Mouse (Mus musculus) myocyte (in vitro differentiated cells): ENCODE measurements at regions not wholly inside any gene's neighbourhood (a gene's known extent, or its start where the extent isn't known, plus 50 kb on each side); places are given as distances from the start of the nearest gene placed in this dataset.

ENCODE experiments used
- H3K27me3 ChIP-seq: one replicate; pipeline ENCODE4 v1.6.1; 2011; ENCODE audit not compliant: control insufficient read depth, insufficient read depth, insufficient read length
- H3K36me3 ChIP-seq: one replicate; pipeline ENCODE4 v1.6.1; 2011; ENCODE audit not compliant: control insufficient read depth, insufficient read depth
- H3K4me2 ChIP-seq: one replicate; pipeline ENCODE4 v1.6.1; 2011; ENCODE audit warnings: low read depth, control low read depth
- H3K4me3 ChIP-seq: one replicate; pipeline ENCODE4 v1.5.1; 2011; ENCODE audit warnings: mild to moderate bottlenecking, control low read depth, moderate library complexity
- H3K79me2 ChIP-seq: one replicate; pipeline ENCODE4 v1.6.1; 2011; ENCODE audit not compliant: control insufficient read depth, insufficient read depth
- H3ac ChIP-seq: one replicate; pipeline ENCODE4 v1.6.1; 2011; ENCODE audit not compliant: control insufficient read depth, insufficient read length
- CEBPB ChIP-seq: IDR thresholded peaks from 2 replicates; pipeline ENCODE4 v1.6.1; 2011; ENCODE audit warnings: mild to moderate bottlenecking, moderate library complexity; ENCODE audit not compliant: poor library complexity, insufficient read depth, severe bottlenecking
- E2F4 ChIP-seq: IDR thresholded peaks from one replicate; pipeline ENCODE4 v1.6.1; 2011; ENCODE audit warnings: mild to moderate bottlenecking, control low read depth, moderate library complexity; ENCODE audit not compliant: insufficient read depth
- MAX ChIP-seq: IDR thresholded peaks from one replicate; pipeline ENCODE4 v1.6.1; 2011; ENCODE audit warnings: low read depth, mild to moderate bottlenecking, control low read depth
- MYOD1 ChIP-seq, 3 experiments: IDR thresholded peaks; one replicate each; pipeline ENCODE4 v1.6.1; 2011; ENCODE audit warnings: control low read depth in 2 of 3, low read depth in 2 of 3, mild to moderate bottlenecking in 2 of 3, moderate library complexity in 1 of 3; ENCODE audit not compliant: insufficient read length in 2 of 3, control insufficient read depth in 1 of 3
- MYOG ChIP-seq, 3 experiments: IDR thresholded peaks; one replicate each; pipeline ENCODE4 v1.6.1; 2011; ENCODE audit warnings: control low read depth in 2 of 3, low read depth in 2 of 3, mild to moderate bottlenecking in 2 of 3; ENCODE audit not compliant: insufficient read length in 2 of 3, control insufficient read depth in 1 of 3, insufficient read depth in 1 of 3
- POLR2A ChIP-seq: IDR thresholded peaks from one replicate; pipeline ENCODE4 v1.6.1; 2011; ENCODE audit warnings: low read depth, mild to moderate bottlenecking, control low read depth, moderate library complexity; ENCODE audit not compliant: insufficient read length
- POLR2AphosphoS2 ChIP-seq: IDR thresholded peaks from one replicate; pipeline ENCODE4 v1.6.1; 2011; ENCODE audit warnings: low read depth, control low read depth; ENCODE audit not compliant: insufficient read length
- REST ChIP-seq: IDR thresholded peaks from one replicate; pipeline ENCODE4 v1.6.1; 2011; ENCODE audit warnings: mild to moderate bottlenecking, control low read depth, moderate library complexity; ENCODE audit not compliant: insufficient read depth, insufficient read length
- SRF ChIP-seq: IDR thresholded peaks from one replicate; pipeline ENCODE4 v1.6.1; 2011; ENCODE audit warnings: low read depth; ENCODE audit not compliant: control insufficient read depth, insufficient read length
- TCF12 ChIP-seq: IDR thresholded peaks from one replicate; pipeline ENCODE4 v1.6.1; 2011; ENCODE audit warnings: mild to moderate bottlenecking, control low read depth; ENCODE audit not compliant: poor library complexity, insufficient read depth, severe bottlenecking
- TCF3 ChIP-seq: IDR thresholded peaks from one replicate; pipeline ENCODE4 v1.6.1; 2011; ENCODE audit warnings: low read depth, control low read depth; ENCODE audit not compliant: insufficient read length
- USF1 ChIP-seq: IDR thresholded peaks from one replicate; pipeline ENCODE4 v1.6.1; 2011; ENCODE audit warnings: low read depth, mild to moderate bottlenecking, control low read depth, moderate library complexity

- Histone ChIP-seq H3K36me3 (no peaks in the 10 kb centered on the region), H3K4me3 (no peak overlapping the region), H3ac (no peak overlapping the region), H3K27me3 (no peaks in the 10 kb centered on the region), H3K79me2 (no peaks in the 10 kb centered on the region), H3K4me2 (no peak overlapping the region)
- no peak for TF ChIP-seq TCF3
- no peak for TF ChIP-seq POLR2A
- no peak for TF ChIP-seq MYOD1 (IDR thresholded peaks at IDR 0.05; ENCODE audit: control insufficient read depth in 1 of 3, insufficient read length in 2 of 3, low read depth in 2 of 3)
- no peak for TF ChIP-seq MAX
- TF ChIP-seq TCF12 = no peak
- TF ChIP-seq MYOG (IDR thresholded peaks at IDR 0.05; ENCODE audit: control insufficient read depth in 1 of 3, insufficient read depth in 1 of 3, insufficient read length in 2 of 3, low read depth in 2 of 3) = no peak
- no peak for TF ChIP-seq SRF
- no peak for TF ChIP-seq CEBPB
- TF ChIP-seq POLR2AphosphoS2 = no peak
- no peak for TF ChIP-seq USF1
- no peak for TF ChIP-seq REST
- TF ChIP-seq E2F4 = no peak
These were observed 96.3 kb upstream of the Spaca1 start for GRCm38 (mm10) chr4:34146133-34146867.

GRCm38 (mm10) chr4:34148956-34149739 is 99.2 kb upstream of the Spaca1 start:
- Histone ChIP-seq H3K36me3 (no peaks in the 10 kb centered on the region), H3ac (no peak overlapping the region), H3K79me2 (no peaks in the 10 kb centered on the region), H3K4me3 (no peak overlapping the region), H3K27me3 (no peaks in the 10 kb centered on the region), H3K4me2 (no peak overlapping the region)
- TF ChIP-seq SRF = no peak

- H3ac ChIP-seq = no peak overlapping the region
- H3K4me2 ChIP-seq = peak overlapping the region; percentile 46
- H3K79me2 ChIP-seq = no peaks in the 10 kb centered on the region
- TF ChIP-seq SRF (no peak), MAX (no peak), USF1 (no peak), E2F4 (no peak), TCF12 (no peak), TCF3 (no peak), POLR2A (no peak), MYOG (IDR thresholded peaks at IDR 0.05; ENCODE audit: control insufficient read depth in 1 of 3, insufficient read depth in 1 of 3, insufficient read length in 2 of 3, low read depth in 2 of 3) (no peak), MYOD1 (IDR thresholded peaks at IDR 0.05; ENCODE audit: control insufficient read depth in 1 of 3, insufficient read length in 2 of 3, low read depth in 2 of 3) (no peak), REST (no peak), POLR2AphosphoS2 (no peak), CEBPB (no peak)
- H3K4me3 ChIP-seq = no peak overlapping the region
- H3K27me3 ChIP-seq = no peaks in the 10 kb centered on the region
- H3K36me3 ChIP-seq = no peaks in the 10 kb centered on the region
These were observed 101.8 kb upstream of the Spaca1 start for GRCm38 (mm10) chr4:34151605-34152347.

GRCm38 (mm10) chr4:34155501-34155900 is 105.5 kb upstream of the Spaca1 start:
- no peak for TF ChIP-seq CEBPB
- no peak for TF ChIP-seq MYOG (IDR thresholded peaks at IDR 0.05; ENCODE audit: control insufficient read depth in 1 of 3, insufficient read depth in 1 of 3, insufficient read length in 2 of 3, low read depth in 2 of 3)
- TF ChIP-seq MAX = no peak
- no peak for TF ChIP-seq SRF
- TF ChIP-seq USF1 = no peak
- no peak for TF ChIP-seq TCF12
- TF ChIP-seq MYOD1 (IDR thresholded peaks at IDR 0.05; ENCODE audit: control insufficient read depth in 1 of 3, insufficient read length in 2 of 3, low read depth in 2 of 3) = no peak
- no peak for TF ChIP-seq POLR2A
- H3K4me2 ChIP-seq = no peak overlapping the region
- no peaks in the 10 kb centered on the region for H3K36me3 ChIP-seq
- no peaks in the 10 kb centered on the region for H3K27me3 ChIP-seq
- no peak overlapping the region for H3K4me3 ChIP-seq
- no peak overlapping the region for H3ac ChIP-seq
- no peaks in the 10 kb centered on the region for H3K79me2 ChIP-seq
